ENCODE assay signal across 27 mouse cellular contexts in genomic region chr16:84151872-84152271, GRCm38 (mm10).
DNase-seq lines count a peak whose midpoint lies in the region; ATAC-seq and TF ChIP-seq lines count a peak whose summit lies in the region.
"Had no signal": no experiment of that assay in that cellular context is flagged by ENCODE, and none has a peak within 500 bp of the region (broad histone marks: within the 10 kb centered on the region; RNA-seq: fewer than 3 reads in every experiment).

No protein-coding gene starts in this region.

- no peaks in the 10 kb centered on the region for H3K4me1 ChIP-seq in hindbrain, postnatal 0 days (ENCODE audit: insufficient read depth, low read length)
- no peaks in the 10 kb centered on the region for H3K4me1 ChIP-seq in hindbrain, embryonic 14.5 days (replicated peaks; ENCODE audit: control insufficient read depth, insufficient read depth, low read length)
- no peaks in the 10 kb centered on the region for H3K4me1 ChIP-seq in midbrain, postnatal 0 days (ENCODE audit: insufficient read depth, low read length)
- H3K4me1 ChIP-seq in midbrain, embryonic 14.5 days (ENCODE audit: control insufficient read depth, insufficient read depth, low read length), result no peaks in the 10 kb centered on the region
- H3K4me1 ChIP-seq: embryonic facial prominence, embryonic 13.5 days; embryonic facial prominence, embryonic 15.5 days; forebrain, embryonic 10.5 days; forebrain, embryonic 13.5 days; forebrain, embryonic 15.5 days had no signal

- ATAC-seq in hindbrain, postnatal 0 days, result no peak
- ATAC-seq in hindbrain, embryonic 14.5 days (ENCODE audit: low FRiP score), result no peak
- ATAC-seq in midbrain, postnatal 0 days (ENCODE audit: low FRiP score), result no peak
- no peak for ATAC-seq in midbrain, embryonic 14.5 days (ENCODE audit: low FRiP score, low TSS enrichment)
- ATAC-seq: activated CD4-positive, CD25-positive, alpha-beta regulatory T cell, adult 4 months; CD4-positive, CD25-positive, alpha-beta regulatory T cell, adult 4 months; forebrain, embryonic 13.5 days; forebrain, embryonic 15.5 days; Patski had no signal

- WGBS in hindbrain, postnatal 0 days, result 64% methylated on average over 3 of the region's 3 CpGs
- WGBS in hindbrain, embryonic 14.5 days, result 75% methylated on average over 3 of the region's 3 CpGs
- WGBS in midbrain, postnatal 0 days, result 72% methylated on average over 3 of the region's 3 CpGs
- WGBS in midbrain, embryonic 14.5 days, result 68% methylated on average over 3 of the region's 3 CpGs

- H3K9me3 ChIP-seq in hindbrain, postnatal 0 days (ENCODE audit: low read length), result 0 out of 2 replicates have a peak, but pooled peaks cover 3% of the 10 kb centered on the region
- H3K9me3 ChIP-seq in hindbrain, embryonic 14.5 days (ENCODE audit: control insufficient read depth, low read length), result no peaks in the 10 kb centered on the region
- no peaks in the 10 kb centered on the region; the same call in 1 of the 2 replicates for H3K9me3 ChIP-seq in midbrain, postnatal 0 days (ENCODE audit: low read length)
- no peaks in the 10 kb centered on the region for H3K9me3 ChIP-seq in midbrain, embryonic 14.5 days (ENCODE audit: control insufficient read depth, low read length)
- H3K9me3 ChIP-seq: embryonic facial prominence, embryonic 13.5 days; embryonic facial prominence, embryonic 15.5 days; forebrain, embryonic 15.5 days had no signal

- no peak overlapping the region for H3K4me2 ChIP-seq in hindbrain, postnatal 0 days (ENCODE audit: low read depth, low read length)
- H3K4me2 ChIP-seq in hindbrain, embryonic 14.5 days (replicated peaks), result no peak overlapping the region
- H3K4me2 ChIP-seq in midbrain, postnatal 0 days (ENCODE audit: low read depth, low read length, poor library complexity, severe bottlenecking), result no peak overlapping the region
- H3K4me2 ChIP-seq in midbrain, embryonic 14.5 days (ENCODE audit: low read length), result no peak overlapping the region
- H3K4me2 ChIP-seq: embryonic facial prominence, embryonic 13.5 days; embryonic facial prominence, embryonic 15.5 days; forebrain, embryonic 13.5 days; forebrain, embryonic 15.5 days had no signal

- no peak overlapping the region for H3K27ac ChIP-seq in hindbrain, postnatal 0 days
- no peak overlapping the region for H3K27ac ChIP-seq in hindbrain, embryonic 14.5 days
- H3K27ac ChIP-seq in midbrain, postnatal 0 days (ENCODE audit: low read depth, low read length), result no peak overlapping the region
- no peak overlapping the region for H3K27ac ChIP-seq in midbrain, embryonic 14.5 days (replicated peaks; ENCODE audit: low read depth, low read length)
- H3K27ac ChIP-seq: embryonic facial prominence, embryonic 13.5 days; embryonic facial prominence, embryonic 15.5 days; forebrain, embryonic 10.5 days; forebrain, embryonic 13.5 days; forebrain, embryonic 15.5 days had no signal

- no peaks in the 10 kb centered on the region for H3K36me3 ChIP-seq in hindbrain, postnatal 0 days (ENCODE audit: insufficient read depth, low read length)
- no peaks in the 10 kb centered on the region for H3K36me3 ChIP-seq in hindbrain, embryonic 14.5 days (replicated peaks; ENCODE audit: control insufficient read depth, insufficient read depth)
- H3K36me3 ChIP-seq in midbrain, postnatal 0 days (ENCODE audit: insufficient read depth, low read length), result no peaks in the 10 kb centered on the region
- no peaks in the 10 kb centered on the region for H3K36me3 ChIP-seq in midbrain, embryonic 14.5 days (ENCODE audit: control insufficient read depth, insufficient read depth, low read length)
- H3K36me3 ChIP-seq: embryonic facial prominence, embryonic 13.5 days; embryonic facial prominence, embryonic 15.5 days; forebrain, embryonic 10.5 days; forebrain, embryonic 15.5 days; G1E had no signal

- DNase-seq in cerebellum, postnatal 10 days, result peak; percentile 75 to 79
- no peak for DNase-seq in cerebellum, adult 18-20 months
- DNase-seq in cerebellum, postnatal 25 days, result peak; percentile 6 to 10
- DNase-seq in cerebellum, adult 11-12 months, result no peak
- DNase-seq in hindbrain, postnatal 0 days (ENCODE audit: low spot score), result peak; percentile 6
- no peak for DNase-seq in hindbrain, embryonic 14.5 days (ENCODE audit: low spot score)
- DNase-seq in midbrain, postnatal 0 days (ENCODE audit: low spot score), result peak; percentile 28
- no peak for DNase-seq in midbrain, embryonic 14.5 days
- DNase-seq: adrenal gland, adult 8-10 months; adrenal gland, postnatal 14 days; adrenal gland, postnatal 36 days; B cell, adult 2 months; cerebellum, adult 11 months; cerebellum, adult 8-10 months; cerebellum, postnatal 36 days; embryo, embryonic 11 days had no signal

- H3K27me3 ChIP-seq in hindbrain, postnatal 0 days (ENCODE audit: insufficient read depth, low read length), result no peaks in the 10 kb centered on the region
- no peaks in the 10 kb centered on the region for H3K27me3 ChIP-seq in hindbrain, embryonic 14.5 days (ENCODE audit: control insufficient read depth, insufficient read depth, low read length)
- no peaks in the 10 kb centered on the region for H3K27me3 ChIP-seq in midbrain, postnatal 0 days (ENCODE audit: insufficient read depth, low read length)
- no peaks in the 10 kb centered on the region for H3K27me3 ChIP-seq in midbrain, embryonic 14.5 days (ENCODE audit: control insufficient read depth, insufficient read depth, low read length)
- H3K27me3 ChIP-seq: CH12.LX; embryonic facial prominence, embryonic 13.5 days; embryonic facial prominence, embryonic 15.5 days; forebrain, embryonic 13.5 days; forebrain, embryonic 15.5 days; Patski had no signal

- no peak overlapping the region for H3K9ac ChIP-seq in hindbrain, postnatal 0 days (replicated peaks; ENCODE audit: low read length)
- no peak overlapping the region for H3K9ac ChIP-seq in hindbrain, embryonic 14.5 days
- no peak overlapping the region for H3K9ac ChIP-seq in midbrain, postnatal 0 days (replicated peaks; ENCODE audit: low read length, poor library complexity, severe bottlenecking)
- H3K9ac ChIP-seq in midbrain, embryonic 14.5 days (replicated peaks; ENCODE audit: low read length), result no peak overlapping the region
- H3K9ac ChIP-seq: embryonic facial prominence, embryonic 13.5 days; embryonic facial prominence, embryonic 15.5 days; forebrain, embryonic 13.5 days; forebrain, embryonic 15.5 days had no signal

- no peak overlapping the region for H3K4me3 ChIP-seq in hindbrain, postnatal 0 days (ENCODE audit: low read length)
- no peak overlapping the region for H3K4me3 ChIP-seq in hindbrain, embryonic 14.5 days (replicated peaks; ENCODE audit: low read length)
- no peak overlapping the region for H3K4me3 ChIP-seq in midbrain, postnatal 0 days (ENCODE audit: low read depth, low read length)
- no peak overlapping the region for H3K4me3 ChIP-seq in midbrain, embryonic 14.5 days (replicated peaks; ENCODE audit: low read depth, low read length)
- H3K4me3 ChIP-seq: embryonic facial prominence, embryonic 13.5 days; embryonic facial prominence, embryonic 15.5 days; erythroblast, embryonic 14.5 days; forebrain, embryonic 10.5 days; forebrain, embryonic 13.5 days; forebrain, embryonic 15.5 days had no signal

- no peak for TF ChIP-seq CTCF in hindbrain, postnatal 0 days (IDR thresholded peaks at IDR 0.05; ENCODE audit: low read depth)
- no peak for TF ChIP-seq CTCF in midbrain, postnatal 0 days (IDR thresholded peaks at IDR 0.05)

Comparison
In these comparisons a context has a peak if more than half of its experiments do, and no peak if none do; other contexts are left out.
1. DNase-seq: peak in cerebellum, postnatal 10 days (2 of 2), cerebellum, postnatal 25 days (2 of 2), hindbrain, postnatal 0 days (single experiment) and midbrain, postnatal 0 days (single experiment); none in cerebellum, adult 18-20 months (0 of 2), cerebellum, adult 11-12 months (single experiment), hindbrain, embryonic 14.5 days (single experiment) and midbrain, embryonic 14.5 days (single experiment).